Mouse (Mus musculus) neural tube, embryonic 14.5 days (tissue): ENCODE measurements at regions not wholly inside any gene's neighbourhood (a gene's known extent, or its start where the extent isn't known, plus 50 kb on each side); places are given as distances from the start of the nearest gene placed in this dataset.

Experiments
- ATAC-seq: fragments of 200-750 bp; cut with Nextera tagmentation; 2 replicates; pipeline ENCODE4 v1.8.0; 2017; ENCODE audit warnings: low read depth, mild to moderate bottlenecking, moderate TSS enrichment, moderate library complexity
- H3K27ac ChIP-seq: fragments of 300-500 bp; sonication (generic); 2 replicates; pipeline ENCODE4 v1.5.1; 2014; ENCODE audit warnings: low read depth, mild to moderate bottlenecking, control low read depth, low read length, moderate library complexity, mixed read lengths
- H3K27me3 ChIP-seq: fragments of 300-500 bp; sonication (generic); 2 replicates; pipeline ENCODE4 v1.6.1; 2014; ENCODE audit warnings: low read length; ENCODE audit not compliant: control insufficient read depth, insufficient read depth
- H3K36me3 ChIP-seq: fragments of 300-500 bp; sonication (generic); 2 replicates; pipeline ENCODE4 v1.6.1; 2014; ENCODE audit warnings: low read length, mixed read lengths; ENCODE audit not compliant: control insufficient read depth, insufficient read depth
- H3K4me1 ChIP-seq: fragments of 300-500 bp; sonication (generic); 2 replicates; pipeline ENCODE4 v1.6.1; 2014; ENCODE audit warnings: low read length; ENCODE audit not compliant: control insufficient read depth, insufficient read depth
- H3K4me2 ChIP-seq: fragments of 300-500 bp; sonication (generic); 2 replicates; pipeline ENCODE4 v1.6.1; 2014; ENCODE audit warnings: mild to moderate bottlenecking, low read depth, low read length, control low read depth
- H3K4me3 ChIP-seq: fragments of 300-500 bp; sonication (generic); 2 replicates; pipeline ENCODE4 v1.5.1; 2014; ENCODE audit warnings: low read depth, low read length, control low read depth, mixed read lengths
- H3K9ac ChIP-seq: fragments of 300-500 bp; sonication (generic); replicated peaks from 2 replicates; pipeline ENCODE4 v1.6.1; 2014; ENCODE audit warnings: low read depth, mild to moderate bottlenecking, control low read depth, low read length, mixed read lengths
- H3K9me3 ChIP-seq: fragments of 300-500 bp; sonication (generic); 2 replicates; pipeline ENCODE4 v1.6.1; 2016; ENCODE audit warnings: low read length; ENCODE audit not compliant: control insufficient read depth
- WGBS: fragments of 180-500 bp; shearing (Covaris S2); extraction: QIAGEN DNeasy Blood & Tissue Kit; methylation state at CpG from one replicate; pipeline ENCODE4 v1.1.7; 2014; 5-methylcytosine and 5-hydroxymethylcytosine counted together

GRCm38 (mm10) chr19:14344467-14344866, 253.4 kb downstream of the Tle4 start:
- 88% methylated on average over 3 of the region's 3 CpGs for WGBS
- H3K36me3 ChIP-seq: no peaks in the 10 kb centered on the region
- no peak overlapping the region for H3K4me3 ChIP-seq
- no peak overlapping the region for H3K9ac ChIP-seq
- H3K9me3 ChIP-seq: no peaks in the 10 kb centered on the region
- no peak overlapping the region for H3K27ac ChIP-seq
- no peak overlapping the region for H3K4me2 ChIP-seq
- no peak for ATAC-seq
- H3K4me1 ChIP-seq: no peaks in the 10 kb centered on the region
- no peaks in the 10 kb centered on the region for H3K27me3 ChIP-seq

GRCm38 (mm10) chr19:14347026-14347425, 250.8 kb downstream of the Tle4 start:
- no peak overlapping the region for H3K4me3 ChIP-seq
- no peak for ATAC-seq
- WGBS: 49% methylated on average over 2 of the region's 2 CpGs

DNA sequence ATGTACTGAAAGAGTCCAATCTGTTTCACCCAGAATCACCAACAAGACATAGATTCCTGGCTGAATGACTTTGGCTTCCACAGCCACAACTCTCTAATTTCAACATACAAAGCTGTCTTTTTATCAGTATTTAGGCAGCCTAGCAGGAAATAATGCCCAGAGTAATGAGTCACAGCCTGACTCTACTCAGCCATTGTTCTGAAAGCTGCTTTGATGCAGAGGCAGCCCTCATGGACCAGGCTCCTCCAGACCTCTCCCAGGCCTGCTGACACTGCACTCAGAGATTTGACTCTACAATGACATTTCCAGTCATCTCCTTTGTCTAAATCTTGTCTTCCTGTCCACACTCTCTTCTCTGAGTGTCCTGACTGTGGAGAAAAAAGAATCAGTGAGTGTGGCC, 250.4 kb downstream of the Tle4 start:
- Histone ChIP-seq H3K4me1 (no peaks in the 10 kb centered on the region), H3K9me3 (no peaks in the 10 kb centered on the region), H3K27ac (no peak overlapping the region), H3K9ac (no peak overlapping the region), H3K36me3 (no peaks in the 10 kb centered on the region), H3K4me3 (no peak overlapping the region), H3K4me2 (no peak overlapping the region), H3K27me3 (no peaks in the 10 kb centered on the region)
- ATAC-seq: no peak

More at GRCm38 (mm10) chr19:14347026-14347425, 250.8 kb downstream of the Tle4 start:
- Histone ChIP-seq H3K9ac (no peak overlapping the region), H3K4me1 (no peaks in the 10 kb centered on the region), H3K9me3 (no peaks in the 10 kb centered on the region), H3K27ac (no peak overlapping the region), H3K27me3 (no peaks in the 10 kb centered on the region), H3K36me3 (no peaks in the 10 kb centered on the region), H3K4me2 (no peak overlapping the region)

DNA sequence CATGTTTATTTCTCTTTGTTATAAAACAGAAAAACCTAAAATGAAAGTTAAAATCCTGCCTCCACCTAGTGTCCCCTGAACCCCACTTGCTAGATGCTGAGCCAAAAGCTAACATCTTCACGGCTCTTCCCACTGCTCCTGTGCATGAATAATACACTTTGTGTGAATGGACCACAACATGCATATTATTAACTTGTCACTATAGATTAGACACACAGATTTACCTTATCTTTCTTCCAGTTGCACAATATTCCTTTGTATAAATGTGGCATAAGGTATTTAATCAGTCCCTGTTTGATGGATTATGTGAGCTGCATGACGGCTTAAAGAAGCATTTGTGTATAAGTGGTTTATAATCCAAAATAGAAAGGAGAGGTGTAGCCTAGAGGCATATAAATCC, 248.1 kb downstream of the Tle4 start:
- Histone ChIP-seq H3K4me1 (no peaks in the 10 kb centered on the region), H3K27ac (no peak overlapping the region), H3K4me3 (no peak overlapping the region), H3K9ac (no peak overlapping the region), H3K27me3 (no peaks in the 10 kb centered on the region), H3K4me2 (no peak overlapping the region), H3K36me3 (no peaks in the 10 kb centered on the region), H3K9me3 (no peaks in the 10 kb centered on the region)
- no peak for ATAC-seq
- 66% methylated on average over 2 of the region's 2 CpGs for WGBS

DNA sequence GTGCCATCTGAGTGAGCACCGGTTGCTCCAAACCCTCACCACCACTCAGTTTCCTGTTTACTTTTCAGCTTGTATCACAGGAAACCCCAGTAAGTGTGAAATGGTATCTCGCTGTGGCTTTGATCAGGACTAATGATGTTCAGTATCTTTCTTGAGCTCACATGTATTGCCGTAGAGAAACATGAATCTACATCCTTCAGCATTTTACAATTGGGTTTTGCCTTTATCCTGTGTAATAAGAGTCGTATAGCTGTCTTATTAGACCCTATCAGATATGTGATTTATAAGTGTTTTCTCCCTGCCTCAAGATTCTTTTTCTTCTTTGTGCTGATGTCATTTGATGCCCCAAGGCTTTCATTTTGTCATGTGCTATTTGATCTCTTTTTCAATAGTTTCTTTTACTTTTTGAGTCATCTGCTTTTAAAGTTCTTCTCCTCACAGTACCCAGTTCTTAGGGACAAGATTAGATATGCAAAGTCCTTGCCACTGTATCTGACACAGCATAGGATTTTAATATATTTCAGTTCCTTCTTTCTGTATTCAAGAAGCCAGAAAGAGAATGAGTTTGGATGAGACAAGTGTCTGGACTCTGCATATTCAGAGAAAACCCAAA, 246.0 kb downstream of the Tle4 start:
- no peaks in the 10 kb centered on the region for H3K27me3 ChIP-seq
- WGBS: 74% methylated on average over 4 of the region's 4 CpGs
- H3K4me2 ChIP-seq: no peak overlapping the region
- no peak for ATAC-seq
- H3K4me1 ChIP-seq: no peaks in the 10 kb centered on the region
- H3K36me3 ChIP-seq: no peaks in the 10 kb centered on the region
- no peak overlapping the region for H3K27ac ChIP-seq
- no peak overlapping the region for H3K9ac ChIP-seq
- no peak overlapping the region for H3K4me3 ChIP-seq
- H3K9me3 ChIP-seq: no peaks in the 10 kb centered on the region

DNA sequence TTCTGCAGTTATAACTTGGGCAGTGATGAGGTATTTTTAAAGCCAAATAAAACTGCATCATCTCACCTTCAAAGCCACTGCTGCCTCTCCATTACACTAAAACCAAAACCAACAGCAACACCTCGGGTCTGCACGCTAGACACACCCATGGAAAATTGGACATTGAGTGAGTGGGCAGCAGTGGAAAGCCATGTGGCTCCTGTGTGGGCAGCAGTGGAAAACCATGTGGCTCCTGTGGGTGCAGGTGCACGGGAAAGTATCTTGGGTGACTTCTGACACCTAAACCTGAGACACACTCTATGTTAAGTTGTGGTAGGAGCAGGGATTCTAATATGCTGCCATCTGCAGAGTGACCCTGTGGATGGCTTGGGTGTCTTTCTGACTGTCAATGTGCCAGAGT, 245.3 kb downstream of the Tle4 start:
- Histone ChIP-seq H3K9ac (no peak overlapping the region), H3K27ac (no peak overlapping the region)

GRCm38 (mm10) chr19:14353151-14353550, 244.7 kb downstream of the Tle4 start:
- WGBS: 90% methylated on average over 4 of the region's 4 CpGs
- Histone ChIP-seq H3K27me3 (no peaks in the 10 kb centered on the region), H3K4me3 (no peak overlapping the region), H3K4me2 (no peak overlapping the region), H3K9ac (no peak overlapping the region), H3K27ac (no peak overlapping the region), H3K4me1 (no peaks in the 10 kb centered on the region), H3K36me3 (no peaks in the 10 kb centered on the region), H3K9me3 (no peaks in the 10 kb centered on the region)
- ATAC-seq: no peak

More for the DNA sequence above, 245.3 kb downstream of the Tle4 start:
- H3K27me3 ChIP-seq: no peaks in the 10 kb centered on the region
- H3K4me1 ChIP-seq: no peaks in the 10 kb centered on the region
- H3K9me3 ChIP-seq: no peaks in the 10 kb centered on the region
- H3K4me3 ChIP-seq: no peak overlapping the region
- WGBS: 95% methylated on average over 3 of the region's 3 CpGs
- no peaks in the 10 kb centered on the region for H3K36me3 ChIP-seq
- H3K4me2 ChIP-seq: no peak overlapping the region
- no peak for ATAC-seq

DNA sequence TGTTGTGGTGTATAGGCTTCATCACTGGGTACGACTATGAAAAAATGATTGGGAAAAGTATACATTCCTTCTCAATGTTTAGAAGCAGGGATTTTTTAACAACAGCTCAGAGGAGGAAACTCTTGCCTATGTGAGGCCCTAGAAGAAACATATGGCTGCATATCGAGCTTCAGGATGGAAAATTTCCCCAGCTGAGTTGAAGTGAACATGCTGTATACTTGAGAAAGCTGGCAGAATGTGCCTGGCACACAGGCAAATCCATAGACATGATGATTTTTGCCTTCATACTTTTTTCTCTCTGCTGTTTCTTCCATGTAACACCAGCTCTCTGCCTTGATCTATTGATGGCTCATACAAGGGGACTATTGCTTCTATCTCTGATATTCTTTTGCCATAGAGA, 242.7 kb downstream of the Tle4 start:
- WGBS: 86% methylated on average over 2 of the region's 2 CpGs
- Histone ChIP-seq H3K4me2 (no peak overlapping the region), H3K9me3 (no peaks in the 10 kb centered on the region), H3K27me3 (no peaks in the 10 kb centered on the region), H3K4me1 (no peaks in the 10 kb centered on the region), H3K36me3 (no peaks in the 10 kb centered on the region), H3K27ac (no peak overlapping the region), H3K4me3 (no peak overlapping the region), H3K9ac (no peak overlapping the region)
- no peak for ATAC-seq

GRCm38 (mm10) chr19:14355946-14356345, 241.9 kb downstream of the Tle4 start:
- H3K36me3 ChIP-seq: no peaks in the 10 kb centered on the region
- no peak overlapping the region for H3K4me3 ChIP-seq
- H3K9me3 ChIP-seq: no peaks in the 10 kb centered on the region
- no peak for ATAC-seq
- H3K9ac ChIP-seq: no peak overlapping the region
- no peak overlapping the region for H3K27ac ChIP-seq
- no peaks in the 10 kb centered on the region for H3K4me1 ChIP-seq
- H3K4me2 ChIP-seq: no peak overlapping the region
- H3K27me3 ChIP-seq: no peaks in the 10 kb centered on the region
